Mouse (Mus musculus) induced T-regulatory cell, adult 2 months (primary cell): ENCODE measurements around the gene Gm11096.

Source experiments
- DNase-seq: peaks from one replicate; pipeline ENCODE4 v3.0.0-alpha.2; 2012; ENCODE audit warnings: low read depth

The Gm11096 gene

DNA sequence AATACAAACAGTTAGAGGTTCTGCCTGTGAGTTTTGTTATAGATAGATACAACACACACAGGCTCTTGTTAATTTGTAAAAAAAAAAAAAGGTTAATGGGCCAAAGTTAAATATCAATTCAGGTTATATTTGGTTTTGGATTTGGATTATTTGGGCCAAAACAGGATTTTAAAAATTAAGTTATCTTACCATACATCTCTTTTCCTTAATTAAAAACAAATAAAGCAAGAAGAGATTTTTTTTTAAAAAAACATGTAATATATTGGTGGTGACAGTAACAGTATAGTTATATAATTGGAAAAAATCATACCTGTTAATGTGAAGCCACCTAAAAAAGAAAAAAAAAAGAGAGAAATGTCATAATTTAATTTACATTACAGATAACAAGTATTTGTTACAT lies at the start of gene Gm11096:
TSS of gene Gm11096 (plus strand) at position 301 of the 400 bp plus-strand sequence.
- no peak for DNase-seq

DNA sequence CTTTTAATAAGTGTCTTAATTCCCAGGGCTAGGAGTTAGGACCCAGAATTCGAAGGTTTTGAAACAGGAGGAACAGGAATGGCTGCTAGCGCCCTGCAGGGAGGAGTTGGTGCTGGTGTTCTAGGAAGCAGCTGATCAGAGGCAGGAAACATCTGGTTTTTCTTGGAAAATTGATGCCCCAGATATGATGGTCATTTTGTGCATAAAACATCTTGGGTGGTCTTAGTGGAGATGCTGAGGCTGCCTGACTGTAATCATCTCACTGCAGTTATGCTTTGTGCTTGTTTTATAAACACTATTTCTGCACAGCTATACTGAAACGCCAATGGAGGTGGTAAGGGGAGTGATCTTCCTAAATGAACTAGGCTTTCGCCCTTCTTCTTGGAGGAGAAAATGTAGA lies 48.5 kb upstream of the Gm11096 start:
- no peak for DNase-seq

DNA sequence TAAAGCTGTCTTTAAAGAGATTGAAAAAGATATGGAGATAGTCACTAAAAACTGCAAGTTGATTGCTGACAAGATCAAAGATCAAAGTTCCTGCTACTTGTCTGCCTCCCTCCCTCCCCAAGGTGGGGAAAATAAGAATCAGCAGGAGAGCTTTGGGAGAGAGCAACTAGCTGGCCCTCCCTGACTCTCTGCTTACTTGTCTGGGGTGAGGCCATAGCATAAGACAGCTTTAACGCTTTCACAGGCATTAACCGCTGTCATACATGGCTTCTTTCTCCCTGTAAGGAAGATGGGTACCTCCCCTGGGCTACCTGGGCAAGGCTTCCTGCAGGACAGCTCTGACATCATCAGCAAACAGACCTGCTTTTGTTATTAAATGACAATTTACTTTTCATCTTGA lies 47.4 kb upstream of the Gm11096 start:
- DNase-seq = no peak

DNA sequence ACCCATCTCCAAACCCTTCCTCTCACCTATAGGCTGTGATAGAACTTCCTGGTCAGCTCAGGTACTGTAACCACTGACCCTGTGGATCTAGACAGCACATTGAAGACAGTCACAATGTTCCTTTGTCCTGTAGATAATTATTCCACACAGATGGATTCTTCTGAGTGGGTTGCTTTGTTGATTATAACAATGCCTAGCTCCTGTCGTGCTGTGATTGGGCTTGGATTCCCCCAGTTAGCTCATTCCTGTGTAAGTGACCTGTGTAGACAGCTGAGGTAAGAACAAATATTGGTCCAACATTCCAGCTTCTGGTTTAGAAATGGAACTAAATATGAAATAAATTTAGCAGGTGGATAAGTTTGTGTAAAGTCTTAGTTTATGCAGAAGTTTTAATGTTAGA lies 44.1 kb upstream of the Gm11096 start:
- DNase-seq = no peak

DNA sequence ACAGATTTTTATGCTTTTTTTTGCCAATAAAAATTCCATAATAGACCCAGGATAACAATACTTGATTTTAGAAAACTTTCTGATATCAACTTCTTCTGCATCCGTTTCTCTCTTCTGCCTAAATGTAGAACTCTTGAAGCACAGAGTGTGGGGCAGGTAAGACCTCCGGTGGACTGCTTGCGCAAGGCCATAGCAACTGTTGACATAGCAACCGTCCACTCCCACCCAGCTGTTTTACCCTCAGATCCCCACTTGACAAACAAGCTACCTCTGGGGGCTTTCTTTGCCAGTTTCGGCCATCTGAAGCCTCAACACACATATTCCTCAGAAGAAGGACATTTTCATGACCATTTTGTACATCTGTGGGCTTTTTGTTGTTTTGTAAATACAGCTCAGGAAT lies 41.2 kb upstream of the Gm11096 start:
- no peak for DNase-seq

DNA sequence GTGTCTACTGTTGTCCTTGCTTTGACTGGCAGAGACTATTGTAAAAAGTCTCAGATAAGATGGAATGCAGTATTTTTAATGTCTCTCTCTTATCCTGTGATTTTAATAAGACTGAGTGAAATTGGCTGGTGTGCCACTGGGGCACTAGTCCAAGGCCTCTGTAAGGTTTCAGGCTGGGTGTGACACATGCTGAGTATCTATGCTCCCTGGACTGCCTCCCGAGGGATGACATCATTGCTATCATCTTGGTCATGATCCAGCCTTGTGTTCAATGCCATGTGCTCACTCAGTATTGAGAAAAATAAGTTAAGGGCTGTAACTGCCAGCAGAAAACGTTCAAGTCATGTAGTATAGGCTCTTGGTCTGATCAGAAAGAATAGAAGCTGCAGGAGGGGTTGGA lies 38.9 kb upstream of the Gm11096 start:
- DNase-seq = no peak

DNA sequence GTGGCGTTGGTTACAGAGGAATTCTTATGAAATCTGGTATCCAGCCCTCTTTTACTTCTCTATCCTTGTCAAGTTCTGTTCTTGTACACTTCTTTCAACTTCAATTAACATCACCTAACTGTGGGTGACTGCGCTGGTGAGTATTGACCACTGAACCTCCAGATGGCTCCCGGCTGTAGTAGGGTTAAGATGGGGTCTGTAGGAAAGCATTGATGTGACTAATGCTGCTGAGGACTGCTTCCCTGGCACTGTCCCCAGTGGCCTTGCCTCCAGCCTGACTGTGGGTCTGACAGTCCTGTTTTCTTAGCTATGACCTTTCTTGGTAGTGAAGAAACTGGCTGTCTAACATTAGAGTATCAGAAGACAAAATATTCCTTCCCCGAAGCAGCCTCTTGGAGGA lies 38.4 kb upstream of the Gm11096 start:
- DNase-seq = no peak

DNA sequence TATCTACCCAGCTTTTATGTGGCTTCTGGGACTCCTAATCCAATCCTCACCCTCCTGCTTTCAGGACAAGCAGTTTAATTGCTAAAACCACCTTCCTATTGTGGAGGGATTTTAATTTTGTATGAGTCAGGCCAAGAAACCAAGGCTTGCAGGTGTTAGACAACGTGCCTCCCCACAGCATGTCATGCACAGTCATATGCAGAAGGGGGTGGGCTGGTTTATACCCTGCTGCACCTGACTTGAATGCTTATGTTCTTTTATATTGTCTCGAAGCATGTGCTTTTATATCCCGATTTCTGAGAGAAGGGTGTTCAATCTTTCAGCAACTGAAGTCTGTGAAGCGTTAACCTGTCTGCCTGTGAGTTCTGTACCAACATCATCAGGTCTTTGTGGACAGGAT lies 37.3 kb upstream of the Gm11096 start:
- no peak for DNase-seq

DNA sequence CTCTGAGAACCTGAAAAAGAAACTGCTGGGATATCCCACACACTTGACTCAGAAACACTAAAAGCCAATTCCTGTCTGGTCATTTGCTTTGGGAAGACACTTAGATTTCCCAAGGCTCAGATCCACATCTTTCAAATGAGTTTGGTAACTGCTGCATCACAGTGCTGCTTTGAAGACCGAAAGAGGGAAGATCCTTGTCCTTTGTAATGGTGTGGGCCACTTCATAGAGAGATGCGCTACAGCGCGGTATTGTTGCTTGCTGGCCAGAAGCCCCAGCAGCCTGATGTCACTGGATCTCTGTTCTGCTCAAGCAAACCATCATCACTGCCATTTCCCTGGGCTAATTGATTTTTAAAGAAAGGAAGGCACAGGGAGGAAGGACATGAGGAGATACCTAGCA lies 28.8 kb upstream of the Gm11096 start:
- DNase-seq = no peak

DNA sequence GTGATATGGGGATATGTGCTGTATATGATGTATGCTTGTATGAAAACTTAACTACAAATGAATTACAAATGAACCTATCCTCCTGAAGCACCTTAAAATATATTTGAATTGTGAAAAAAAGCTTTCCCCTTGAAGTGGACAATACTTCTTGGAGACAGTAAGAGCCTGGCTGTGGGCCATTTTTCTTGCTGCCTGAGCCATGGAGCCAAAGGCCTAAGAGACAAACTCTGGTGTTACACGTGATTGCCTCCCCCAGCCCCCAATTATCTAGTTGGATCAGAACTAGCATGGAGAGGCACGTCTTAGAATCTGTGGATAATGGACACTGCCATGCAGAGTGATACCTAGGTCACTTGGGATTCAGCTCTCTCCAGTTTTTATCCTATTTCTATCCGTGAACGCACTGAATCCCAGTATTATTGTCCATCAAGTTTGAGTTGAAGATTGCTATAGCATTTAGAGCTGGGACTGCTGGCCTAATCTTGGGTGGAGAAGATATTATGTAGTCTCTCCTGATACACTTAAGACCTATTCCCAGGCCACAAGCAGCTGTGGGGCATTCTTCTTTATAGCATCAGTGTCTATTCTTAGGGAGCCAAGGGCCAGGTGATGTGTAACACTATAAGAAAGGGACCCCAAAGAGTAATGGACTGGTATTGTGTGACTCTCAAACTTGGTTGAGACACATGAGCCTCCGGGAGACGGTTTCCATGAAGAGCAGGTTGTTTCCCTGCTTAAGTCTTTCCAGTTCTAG lies 25.0 kb upstream of the Gm11096 start:
- no peak for DNase-seq

DNA sequence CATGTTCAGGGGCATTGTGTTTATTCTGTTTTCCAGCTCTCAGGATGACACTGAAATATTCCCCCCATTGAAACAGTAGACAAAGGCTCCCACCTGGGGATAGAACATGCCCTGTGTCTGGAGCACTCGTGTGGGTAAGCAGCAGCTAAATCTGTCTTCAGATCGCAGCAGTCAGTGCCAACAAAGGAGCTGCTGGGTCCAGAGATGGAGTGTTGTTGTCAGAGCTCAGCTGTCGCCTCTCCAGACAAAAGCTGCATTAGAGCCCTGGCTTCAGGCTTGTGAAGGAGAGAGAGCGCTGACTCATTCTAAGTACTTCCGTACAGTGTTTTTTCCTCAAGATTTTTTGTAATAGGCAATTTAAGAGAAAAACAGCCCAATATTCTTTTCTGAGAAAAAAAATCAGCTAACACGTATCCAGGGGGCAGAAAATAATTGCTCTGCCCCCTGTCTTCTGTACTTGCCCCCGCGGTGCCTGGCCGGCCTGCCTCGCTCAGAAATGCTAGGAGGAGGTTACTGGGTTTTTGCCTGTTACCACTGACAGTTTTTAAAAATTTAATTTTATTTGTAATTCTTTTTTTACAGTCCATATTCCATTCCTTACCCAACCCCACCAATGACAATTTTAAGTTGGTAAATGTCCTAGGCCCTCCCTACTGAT lies 21.6 kb upstream of the Gm11096 start:
- no peak for DNase-seq

DNA sequence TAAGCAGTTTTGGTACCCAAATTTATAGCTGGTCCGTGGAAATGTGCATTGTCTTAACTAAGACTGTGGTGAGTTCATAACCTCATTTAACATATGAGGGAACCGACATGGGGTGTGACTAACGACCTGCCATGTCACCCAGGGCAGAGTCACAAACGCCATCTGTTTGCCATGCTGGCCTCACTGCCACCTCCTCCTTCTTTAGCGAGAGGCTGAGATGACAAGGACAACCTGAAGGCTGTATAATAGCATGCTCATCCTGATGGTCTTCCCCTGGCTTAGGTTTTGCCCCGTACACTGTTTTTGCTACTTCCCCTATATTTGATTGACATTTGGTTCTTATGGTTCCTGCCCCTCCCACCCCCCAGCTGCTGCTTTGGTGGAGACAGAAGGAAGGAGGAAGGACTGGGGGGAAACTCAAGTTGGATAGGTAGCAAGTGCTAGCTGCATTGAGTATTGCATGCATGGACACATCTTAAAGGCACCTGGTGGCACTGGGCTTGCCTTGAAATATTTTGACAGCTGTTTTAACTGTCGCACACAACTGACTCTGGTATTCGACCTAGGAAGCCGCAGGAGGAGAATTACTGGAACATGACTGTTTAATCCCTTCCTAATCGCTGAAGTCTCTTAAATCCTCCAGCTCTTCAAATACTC lies 17.2 kb upstream of the Gm11096 start:
- DNase-seq = no peak

DNA sequence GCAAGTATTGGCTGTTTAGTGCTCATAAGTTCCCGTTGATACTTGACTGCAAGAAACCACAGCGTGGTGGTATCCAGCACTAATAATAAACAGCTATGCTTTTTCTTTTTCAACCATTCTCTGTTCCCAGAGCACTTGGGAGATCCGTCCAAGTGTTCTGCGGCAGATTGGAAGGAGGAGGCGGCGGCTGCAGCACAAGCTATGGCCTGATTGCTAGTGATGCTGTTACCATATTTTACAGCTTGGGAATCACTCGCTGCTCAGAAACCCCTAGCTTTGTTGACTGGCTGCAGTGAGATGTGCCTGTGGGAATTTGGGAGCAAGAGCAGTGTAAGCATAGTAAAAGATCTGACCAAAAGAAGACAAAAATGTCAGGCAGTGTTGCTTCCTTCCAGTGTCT lies 14.3 kb upstream of the Gm11096 start:
- DNase-seq = no peak

DNA sequence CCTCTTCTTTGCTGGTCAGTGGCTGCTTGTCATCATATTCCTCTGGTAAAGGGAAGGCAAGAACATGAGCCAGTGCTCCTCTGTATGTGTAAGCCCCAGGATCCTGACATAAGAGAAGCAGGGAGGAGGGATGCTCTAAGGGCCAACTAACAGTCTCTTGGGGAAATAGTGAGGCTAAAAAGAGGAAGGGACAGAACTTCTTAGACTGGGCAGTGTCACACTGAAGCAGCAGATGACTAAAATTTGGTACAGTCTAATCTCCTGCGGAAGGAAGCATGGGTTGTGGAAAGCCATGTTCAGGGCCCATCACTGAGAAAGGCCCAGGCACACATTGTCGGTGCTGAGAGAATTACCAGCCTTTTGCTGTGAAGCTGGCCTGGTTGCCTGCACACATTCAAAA lies 8.8 kb upstream of the Gm11096 start:
- no peak for DNase-seq

DNA sequence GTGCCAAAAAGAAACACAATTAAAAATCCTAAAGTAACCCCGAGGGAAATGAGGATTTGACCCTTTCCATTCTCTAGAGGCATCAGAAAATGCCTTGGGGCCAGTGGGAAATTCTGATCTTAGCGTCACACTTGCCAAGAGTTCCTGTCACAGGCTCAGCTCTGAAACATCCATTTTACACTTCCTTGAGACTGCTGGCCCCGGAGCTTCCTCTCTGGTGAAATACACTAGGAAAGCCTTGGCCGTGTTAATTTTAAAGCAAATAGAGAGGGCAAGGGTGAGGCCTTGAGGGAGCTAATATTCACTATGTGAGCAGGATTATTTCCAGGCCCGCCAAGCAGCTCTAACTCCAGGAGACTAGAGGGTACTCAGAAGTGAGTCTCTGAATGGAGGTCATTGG lies 8.4 kb upstream of the Gm11096 start:
- no peak for DNase-seq

DNA sequence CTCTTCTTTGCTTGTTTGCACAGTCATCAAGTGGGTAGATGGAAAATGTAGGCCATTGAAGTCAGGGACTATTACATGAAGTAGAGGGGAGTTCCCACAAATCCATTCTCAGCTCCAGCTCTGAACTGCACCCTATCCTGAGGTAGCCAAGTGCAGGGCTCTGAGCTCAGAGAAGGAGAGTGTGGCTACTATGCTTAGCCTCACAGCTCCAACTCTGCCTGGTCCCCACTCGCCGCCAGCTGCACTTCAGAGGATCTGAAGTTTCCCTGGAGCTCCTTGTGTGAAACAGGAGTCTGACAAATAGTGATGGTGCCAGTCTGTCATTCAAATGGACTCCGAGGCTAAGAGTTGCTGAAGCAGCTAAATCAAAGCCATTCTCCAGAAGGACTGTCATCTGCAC lies 13.7 kb downstream of the Gm11096 start:
- no peak for DNase-seq

DNA sequence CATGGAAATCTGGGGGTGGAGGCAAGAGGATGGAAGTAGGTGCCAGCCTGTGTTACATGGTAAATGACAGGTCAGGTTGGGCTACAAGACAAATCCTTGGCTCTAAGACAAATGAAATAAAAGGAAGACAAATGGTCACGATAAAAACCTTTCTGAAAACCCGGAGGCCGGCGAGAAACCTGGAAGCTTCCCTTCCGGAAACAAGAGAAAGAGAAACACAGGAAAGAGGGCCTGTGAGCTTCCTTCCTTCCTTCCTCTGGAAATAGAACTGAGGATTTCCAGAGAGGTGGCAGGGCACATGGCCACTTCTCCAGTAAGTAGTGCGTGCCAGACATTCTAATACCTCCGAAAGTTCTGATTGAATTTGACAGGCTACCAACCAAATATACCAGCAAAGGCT lies 14.4 kb downstream of the Gm11096 start:
- DNase-seq = no peak

DNA sequence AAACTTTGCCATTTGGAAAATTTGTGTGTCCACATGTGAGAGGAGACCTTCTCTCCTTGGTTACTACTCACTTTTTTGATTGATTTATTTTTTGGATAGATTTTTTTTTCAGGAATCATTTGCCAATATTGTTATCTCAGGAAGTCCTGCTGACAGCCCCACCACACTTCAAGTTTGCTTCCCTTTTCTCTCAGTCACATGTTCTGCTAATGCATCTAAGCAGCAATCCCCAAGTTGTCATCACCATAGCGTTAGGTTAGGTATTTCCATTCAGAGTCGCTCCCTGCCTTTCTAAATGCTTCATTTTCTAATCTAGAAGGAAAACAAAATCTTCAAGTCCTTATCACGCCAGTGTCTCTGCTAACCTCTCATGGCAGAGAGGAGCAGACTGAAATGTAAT lies 17.8 kb downstream of the Gm11096 start:
- no peak for DNase-seq

DNA sequence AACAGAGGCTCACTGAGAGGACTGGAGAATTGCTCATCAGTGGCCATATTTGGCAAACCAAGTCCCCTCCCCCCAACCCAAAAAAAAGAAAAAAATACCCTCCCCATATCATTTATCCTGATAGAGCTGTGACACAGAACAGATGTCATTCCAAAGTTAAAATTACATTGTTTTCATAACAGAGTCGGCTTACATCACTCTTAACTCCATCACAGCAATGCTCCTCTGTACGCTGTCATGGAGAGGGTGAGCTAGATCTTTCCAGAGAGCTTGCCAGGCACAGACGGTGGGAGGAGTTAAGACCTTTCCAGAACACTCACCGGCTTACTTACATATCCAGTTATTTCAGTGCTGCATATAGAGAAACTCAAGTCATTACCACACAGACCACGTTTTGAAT lies 27.4 kb downstream of the Gm11096 start:
- DNase-seq = no peak

DNA sequence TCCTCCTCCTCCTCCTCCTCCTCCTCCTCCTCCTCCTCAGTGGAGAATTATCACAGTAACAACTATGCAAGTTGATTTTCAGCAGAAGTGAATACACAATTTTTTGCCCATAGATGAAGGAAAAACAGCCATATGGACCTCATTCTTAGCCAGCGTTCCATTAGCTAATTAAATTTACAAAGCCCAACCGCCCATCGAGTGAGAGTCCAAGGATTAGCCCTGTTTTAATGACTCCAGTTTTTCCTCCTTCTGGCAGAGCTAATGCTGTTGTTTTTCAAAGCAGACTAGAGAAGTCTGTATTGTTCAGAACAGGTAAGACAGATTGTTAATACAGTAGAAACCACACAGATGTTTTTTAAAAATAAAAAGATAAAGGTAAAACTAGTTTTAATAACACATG lies 31.8 kb downstream of the Gm11096 start:
- DNase-seq = no peak

DNA sequence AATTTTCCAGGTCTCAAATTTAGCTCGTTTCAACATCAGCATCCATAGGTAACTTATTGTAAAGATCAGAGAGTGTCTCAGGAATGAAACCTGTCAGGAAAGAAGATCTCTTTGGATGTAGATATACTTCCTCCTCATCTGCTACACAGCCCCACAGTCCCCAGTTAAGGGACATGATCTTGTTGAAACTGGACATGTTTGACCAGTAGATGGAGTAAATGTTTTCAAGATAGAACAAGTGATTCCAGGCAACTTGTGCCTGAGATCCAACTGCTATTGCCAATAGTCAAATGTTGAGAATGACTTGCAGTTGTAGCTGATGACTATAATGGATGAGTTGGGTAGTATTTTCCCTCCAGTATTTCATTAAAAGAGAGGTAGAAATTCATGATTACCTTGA lies 35.9 kb downstream of the Gm11096 start:
- no peak for DNase-seq

DNA sequence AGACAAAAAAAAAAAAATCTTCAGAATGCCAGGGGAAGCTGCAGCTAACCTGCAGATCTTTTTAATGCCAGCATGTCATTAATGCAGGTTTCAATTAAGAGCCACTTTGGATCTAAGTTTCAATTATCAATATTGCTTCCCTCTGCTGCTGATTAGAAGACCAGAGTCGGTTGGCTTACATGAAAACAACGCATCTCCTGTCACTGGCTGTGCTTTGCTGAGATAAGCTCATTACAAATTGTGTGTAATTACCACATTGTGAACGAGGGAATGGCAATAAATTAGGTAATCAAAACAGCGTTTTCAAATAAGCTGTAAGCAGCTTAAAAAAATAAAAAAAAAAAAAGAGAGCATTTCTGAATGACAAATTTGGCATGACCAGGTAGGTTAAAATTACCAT lies 38.2 kb downstream of the Gm11096 start:
- no peak for DNase-seq

DNA sequence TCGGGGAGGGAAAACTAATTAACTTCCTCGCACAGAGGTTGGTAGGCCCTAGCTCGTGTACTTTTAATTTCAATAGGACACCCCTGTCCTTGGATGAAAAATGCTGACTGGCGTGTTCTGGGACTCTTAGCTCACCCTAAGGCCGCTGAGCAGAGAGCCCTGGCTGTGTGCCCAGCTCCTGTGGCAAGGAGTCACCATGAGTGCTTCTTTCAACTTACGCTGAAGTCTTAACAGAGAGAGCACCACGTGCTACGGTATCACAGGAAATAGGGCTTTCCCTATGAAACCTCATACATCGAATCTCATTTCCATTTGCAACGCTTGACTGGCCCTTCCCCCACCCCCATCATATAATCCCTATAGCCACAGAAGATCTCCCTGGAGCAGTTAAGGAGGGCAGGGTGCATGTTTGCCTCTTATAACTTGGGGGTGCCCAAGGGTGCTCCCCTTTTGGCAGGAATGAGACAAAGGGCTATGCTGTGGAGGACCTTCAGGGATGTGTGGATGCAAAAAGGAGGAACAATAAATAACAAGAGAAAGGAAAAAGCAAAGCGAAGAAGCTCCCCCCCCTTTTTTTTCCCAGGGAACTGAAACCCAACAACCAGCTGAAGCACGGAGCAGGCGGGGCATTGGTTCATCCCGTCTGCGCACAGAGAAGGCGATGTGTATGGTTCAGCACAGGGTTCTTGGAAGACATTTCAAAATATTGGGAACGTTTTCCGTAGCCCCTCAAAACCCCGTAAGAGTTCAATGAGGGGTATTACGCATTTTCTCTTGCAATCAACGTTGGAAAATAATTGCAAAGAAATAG lies 39.0 kb downstream of the Gm11096 start:
- no peak for DNase-seq
